12 mouse cellular contexts compared by ENCODE assay signal in genomic region chr5:148661120-148661519, GRCm38 (mm10).
DNase-seq lines count a peak whose midpoint lies in the region; TF ChIP-seq lines count a peak whose summit lies in the region.
"Had no signal": no experiment of that assay in that cellular context is flagged by ENCODE, and none has a peak within 500 bp of the region (broad histone marks: within the 10 kb centered on the region; RNA-seq: fewer than 3 reads in every experiment).

No protein-coding gene starts in this region.

- no peak overlapping the region for H3K4me3 ChIP-seq in left cerebral cortex, adult 2 months
- H3K4me3 ChIP-seq in heart, embryonic 10.5 days: no peak overlapping the region
- H3K4me3 ChIP-seq: heart, embryonic 13.5 days had no signal

- H3K36me3 ChIP-seq in heart, embryonic 10.5 days: no peaks in the 10 kb centered on the region

- intact Hi-C loops in left cerebral cortex, adult 2 months (cut with DNase I): no loop called here
- intact Hi-C loops in left cerebral cortex, postnatal 10 days (cut with DNase I): no loop called here

- H3K27me3 ChIP-seq in heart, embryonic 10.5 days (ENCODE audit: insufficient read depth, poor library complexity, severe bottlenecking): no peaks in the 10 kb centered on the region
- H3K27me3 ChIP-seq: heart, embryonic 13.5 days had no signal

- DNase-seq in left cerebral cortex, adult 2 months (ENCODE audit: extremely low spot score in 1 of 2, low spot score in 2 of 2): no peak
- no peak for DNase-seq in left cerebral cortex, postnatal 10 days (ENCODE audit: extremely low spot score in 1 of 2, low spot score in 2 of 2)
- peak; percentile 35 for DNase-seq in thymus, postnatal 4 days
- no peak for DNase-seq in thymus, postnatal 0 days (ENCODE audit: low spot score)
- DNase-seq in R1 (ENCODE audit: low read depth, low spot score): peak; percentile 85
- peak; percentile 56 for DNase-seq in testis, postnatal 14 days (ENCODE audit: low spot score)
- no peak for DNase-seq in heart, embryonic 10.5 days (ENCODE audit: low spot score)
- DNase-seq in yolk sac, embryonic 10.5 days (ENCODE audit: low spot score): no peak
- DNase-seq: lung, postnatal 14 days; midbrain, embryonic 14.5 days; right cerebral cortex, postnatal 4 days had no signal

- WGBS in heart, embryonic 10.5 days: 72% methylated on average over 4 of the region's 4 CpGs

- peak; percentile 35 for TF ChIP-seq CTCF in left cerebral cortex, adult 2 months (IDR thresholded peaks at IDR 0.05)

- H3K4me1 ChIP-seq in heart, embryonic 10.5 days: peaks cover under 1% of the 10 kb centered on the region; the same call in 1 of the 2 replicates
- H3K4me1 ChIP-seq: heart, embryonic 13.5 days had no signal

- peaks cover 3% of the 10 kb centered on the region; the same call in 1 of the 2 replicates for H3K9me3 ChIP-seq in heart, embryonic 10.5 days

- no peak overlapping the region for H3K27ac ChIP-seq in left cerebral cortex, adult 2 months
- H3K27ac ChIP-seq in heart, embryonic 10.5 days: no peak overlapping the region
- H3K27ac ChIP-seq: heart, embryonic 13.5 days had no signal

Comparison
In these comparisons a context has a peak if more than half of its experiments do, and no peak if none do; other contexts are left out.
1. DNase-seq: peak in thymus, postnatal 4 days (single experiment), R1 (single experiment) and testis, postnatal 14 days (single experiment); none in left cerebral cortex, adult 2 months (0 of 2), left cerebral cortex, postnatal 10 days (0 of 2), thymus, postnatal 0 days (single experiment), heart, embryonic 10.5 days (single experiment) and yolk sac, embryonic 10.5 days (single experiment).